Mouse (Mus musculus) CD4-positive, CD25-positive, alpha-beta regulatory T cell (primary cell): ENCODE results near the gene Cyp26c1. TPM values are rescaled to one million over a fixed set of nuclear protein-coding genes. Genes with fewer than 3 reads are reported as not detected.

Experiments used
- polyA plus RNA-seq: library from polyadenylated mRNA; unstranded; fragments of 100-300 nt; shearing (Covaris generic); gene quantifications from one replicate; pipeline ENCODE4 v1.2.1, GENCODE M21; 2017

Cyp26c1 gene
- polyA plus RNA-seq, result not detected

GRCm38 (mm10) chr19:37685281-37685680, at the start of gene Cyp26c1:
TSS of gene Cyp26c1 (plus strand) at chr19:37685581.

GRCm38 (mm10) chr19:37697651-37698272, 12.4 kb downstream of the Cyp26c1 start, which contains the start of gene Cyp26a1:
TSS of gene Cyp26a1 (plus strand) at chr19:37697798.

Other genes with a start within 250 kb of the Cyp26c1 start
- 40.9 TPM for gene Exoc6, start 135.2 kb upstream of the Cyp26c1 start, polyA plus RNA-seq
- not detected for gene Cyp26a1, start 12.2 kb downstream of the Cyp26c1 start, polyA plus RNA-seq